Mouse (Mus musculus): ENCODE results near the gene Il2ra. TPM values are rescaled to one million over a fixed set of nuclear protein-coding genes. Genes with fewer than 3 reads are reported as not detected.

The Il2ra gene
- polyA plus RNA-seq, 1 experiment = 0.02 TPM

DNA sequence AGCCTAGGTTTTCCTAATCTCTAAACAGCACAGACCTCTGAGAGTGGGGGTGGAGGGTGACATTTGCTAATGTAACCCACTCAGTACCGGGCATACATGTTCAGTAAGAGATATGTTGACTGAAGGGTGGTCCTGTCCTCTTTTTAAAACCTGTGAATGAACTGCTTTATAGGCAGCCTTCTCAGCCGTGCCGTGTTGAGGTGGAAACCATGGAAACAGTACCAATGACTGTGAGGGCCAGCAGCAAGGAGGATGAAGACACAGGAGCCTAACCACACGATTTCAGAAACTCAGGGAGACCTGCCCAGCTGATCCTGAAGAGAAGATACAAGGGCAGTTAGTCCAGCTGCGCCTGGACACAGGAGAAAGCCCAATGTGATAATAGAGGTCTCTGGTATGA is 90.4 kb downstream of the Il2ra start:
- Histone ChIP-seq H3K36me3 (ENCODE audit: control insufficient read depth) (no peaks in the 10 kb centered on the region), H3K4me1 (ENCODE audit: control insufficient read depth) (no peaks in the 10 kb centered on the region), H3K9me3 (ENCODE audit: control insufficient read depth, low read length) (no peaks in the 10 kb centered on the region), H3K27me3 (ENCODE audit: control insufficient read depth) (no peaks in the 10 kb centered on the region), H3K4me3 (replicated peaks) (no peak overlapping the region)
- TF ChIP-seq TAL1 (IDR thresholded peaks at IDR 0.05; ENCODE audit: low read length) (no peak), GATA1 (IDR thresholded peaks at IDR 0.05; ENCODE audit: low read length) (no peak)

DNA sequence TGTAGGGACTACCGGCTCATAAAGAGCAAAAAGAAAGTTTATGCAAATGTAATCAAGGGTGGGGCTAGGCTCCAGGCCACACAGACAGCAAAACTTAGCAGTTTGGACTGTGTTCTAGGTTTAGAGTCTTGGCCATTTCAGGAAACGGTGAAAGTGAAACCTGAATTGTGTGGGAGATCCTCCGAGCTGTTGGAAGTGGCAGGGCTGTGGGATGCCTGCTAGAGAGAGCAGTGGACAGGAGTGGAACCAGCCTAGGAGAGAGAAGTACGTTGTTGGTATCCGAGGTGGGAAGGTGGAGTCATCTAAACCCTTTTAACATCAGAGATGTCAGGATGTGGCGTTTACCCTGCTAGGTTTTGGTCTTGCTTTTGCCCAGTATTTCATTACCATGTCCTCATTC is 93.2 kb downstream of the Il2ra start:
- Histone ChIP-seq H3K9me3 (ENCODE audit: control insufficient read depth, low read length) (no peaks in the 10 kb centered on the region), H3K4me1 (ENCODE audit: control insufficient read depth) (no peaks in the 10 kb centered on the region), H3K27me3 (ENCODE audit: control insufficient read depth) (no peaks in the 10 kb centered on the region), H3K36me3 (ENCODE audit: control insufficient read depth) (peaks cover 6% of the 10 kb centered on the region), H3K4me3 (replicated peaks) (no peak overlapping the region)
- TF ChIP-seq TAL1 (IDR thresholded peaks at IDR 0.05; ENCODE audit: low read length) (no peak), GATA1 (IDR thresholded peaks at IDR 0.05; ENCODE audit: low read length) (no peak)

DNA sequence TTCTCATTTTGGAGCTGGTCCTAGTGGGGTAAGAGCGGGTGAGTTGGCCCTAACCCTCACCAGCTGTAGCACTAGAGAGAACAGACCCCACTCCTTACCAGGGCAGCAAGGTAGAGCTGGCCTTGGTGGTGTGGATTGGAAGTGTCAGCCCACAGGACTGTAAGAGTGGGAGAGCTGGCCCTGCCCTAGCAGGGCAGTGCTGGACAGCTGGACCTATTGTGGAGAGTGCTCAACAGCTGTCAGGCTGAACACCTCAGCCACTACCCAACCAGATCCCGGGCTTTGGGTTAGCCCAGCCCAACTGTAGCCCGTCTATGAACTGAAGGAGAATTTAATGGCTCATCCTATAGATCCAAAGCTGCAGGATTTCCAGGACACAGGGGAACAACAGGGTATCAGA is 96.2 kb downstream of the Il2ra start:
- TF ChIP-seq GATA1 (IDR thresholded peaks at IDR 0.05; ENCODE audit: low read length) (no peak), TAL1 (IDR thresholded peaks at IDR 0.05; ENCODE audit: low read length) (no peak)
- H3K4me1 ChIP-seq (ENCODE audit: control insufficient read depth) = no peaks in the 10 kb centered on the region
- H3K27me3 ChIP-seq (ENCODE audit: control insufficient read depth) = no peaks in the 10 kb centered on the region
- H3K9me3 ChIP-seq (ENCODE audit: control insufficient read depth, low read length) = no peaks in the 10 kb centered on the region
- peaks cover 34% of the 10 kb centered on the region for H3K36me3 ChIP-seq (ENCODE audit: control insufficient read depth)
- H3K4me3 ChIP-seq (replicated peaks) = no peak overlapping the region

DNA sequence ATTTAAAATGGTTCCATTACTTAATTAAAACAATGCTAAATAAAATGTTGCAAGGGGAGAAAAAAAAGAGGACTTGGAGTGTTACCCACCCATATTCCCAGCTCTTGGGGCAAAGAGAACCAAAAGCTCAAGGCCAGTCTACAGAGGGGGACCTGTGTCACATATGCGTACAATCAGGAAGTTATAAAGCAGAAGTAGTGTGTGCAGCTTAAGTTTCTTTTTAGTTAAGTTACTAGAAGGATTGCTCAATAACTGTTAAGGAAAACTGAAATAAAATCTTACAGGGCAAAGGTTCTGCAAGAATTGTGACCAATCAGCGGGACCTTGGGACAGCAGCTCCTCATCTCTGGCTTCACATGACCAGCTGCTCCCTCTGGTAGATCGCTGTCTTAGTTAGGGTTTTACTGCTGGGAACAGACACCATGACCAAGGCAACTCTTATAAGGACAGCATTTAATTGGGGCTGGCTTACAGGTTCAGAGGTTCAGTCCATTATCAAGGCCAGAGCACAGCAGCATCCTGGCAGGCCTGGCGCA is 97.0 kb downstream of the Il2ra start:
- Histone ChIP-seq H3K27me3 (ENCODE audit: control insufficient read depth) (no peaks in the 10 kb centered on the region), H3K4me3 (replicated peaks) (no peak overlapping the region), H3K4me1 (ENCODE audit: control insufficient read depth) (no peaks in the 10 kb centered on the region), H3K9me3 (ENCODE audit: control insufficient read depth, low read length) (no peaks in the 10 kb centered on the region), H3K36me3 (ENCODE audit: control insufficient read depth) (peaks cover 41% of the 10 kb centered on the region)
- no peak for TF ChIP-seq TAL1 (IDR thresholded peaks at IDR 0.05; ENCODE audit: low read length)
- no peak for TF ChIP-seq GATA1 (IDR thresholded peaks at IDR 0.05; ENCODE audit: low read length)

Other genes starting within 250 kb of the Il2ra start
- gene Pfkfb3, start 88.7 kb upstream of the Il2ra start, polyA plus RNA-seq (2012) = 0.01 TPM in 2 replicates
- gene Rbm17, start 38.7 kb upstream of the Il2ra start, polyA plus RNA-seq (2012) = 3.4 and 7.2 TPM in 2 replicates
- gene Gm17490, start 16.5 kb upstream of the Il2ra start, polyA plus RNA-seq (2012) = not detected in 2 replicates
- gene Il15ra, start 62.5 kb downstream of the Il2ra start, polyA plus RNA-seq (2012) = 0.05 TPM in 1 of 2 replicates, not detected in the other
- 0.14 and 0.31 TPM in 2 replicates for gene Fbh1, start 134.8 kb downstream of the Il2ra start, polyA plus RNA-seq (2012)
- 0.11 and 0.94 TPM in 2 replicates for gene Ankrd16, start 135.1 kb downstream of the Il2ra start, polyA plus RNA-seq (2012)